Mouse (Mus musculus): ENCODE measurements around the gene Lgr6. TPM values are rescaled to one million over a fixed set of nuclear protein-coding genes. Genes with fewer than 3 reads are reported as not detected.

Gene Lgr6
- polyA plus RNA-seq, 1 experiment = 2.3 TPM

GRCm38 (mm10) chr1:135142452-135142851 lies 37.4 kb upstream of the Lgr6 start:
- Histone ChIP-seq H3K27ac (ENCODE audit: insufficient read depth, low read length) (no peak overlapping the region), H3K4me1 (ENCODE audit: control insufficient read depth, insufficient read depth, low read length) (no peaks in the 10 kb centered on the region), H3K4me3 (ENCODE audit: insufficient read depth, low read length) (no peak overlapping the region)
- TF ChIP-seq CTCF (IDR thresholded peaks at IDR 0.05; ENCODE audit: borderline replicate concordance, insufficient read depth, low read length) (no peak), POLR2A (IDR thresholded peaks at IDR 0.05; ENCODE audit: low read depth, low read length) (no peak)

GRCm38 (mm10) chr1:135139906-135140305 lies 34.8 kb upstream of the Lgr6 start:
- H3K4me3 ChIP-seq (ENCODE audit: insufficient read depth, low read length) = no peak overlapping the region
- no peak overlapping the region for H3K27ac ChIP-seq (ENCODE audit: insufficient read depth, low read length)
- TF ChIP-seq POLR2A (IDR thresholded peaks at IDR 0.05; ENCODE audit: low read depth, low read length) (no peak), CTCF (IDR thresholded peaks at IDR 0.05; ENCODE audit: borderline replicate concordance, insufficient read depth, low read length) (no peak)
- H3K4me1 ChIP-seq (ENCODE audit: control insufficient read depth, insufficient read depth, low read length) = no peaks in the 10 kb centered on the region

- Histone ChIP-seq H3K27ac (ENCODE audit: insufficient read depth, low read length) (no peak overlapping the region), H3K4me3 (ENCODE audit: insufficient read depth, low read length) (no peak overlapping the region), H3K4me1 (ENCODE audit: control insufficient read depth, insufficient read depth, low read length) (no peaks in the 10 kb centered on the region)
- peak; percentile 75; the same call in 1 of the 2 replicates for TF ChIP-seq CTCF (IDR thresholded peaks at IDR 0.05; ENCODE audit: borderline replicate concordance, insufficient read depth, low read length)
- TF ChIP-seq POLR2A (IDR thresholded peaks at IDR 0.05; ENCODE audit: low read depth, low read length) = no peak
Observed at GRCm38 (mm10) chr1:135136500-135136899, 31.4 kb upstream of the Lgr6 start.

GRCm38 (mm10) chr1:135135111-135135787 lies 30.2 kb upstream of the Lgr6 start:
- no peaks in the 10 kb centered on the region for H3K4me1 ChIP-seq (ENCODE audit: control insufficient read depth, insufficient read depth, low read length)
- H3K4me3 ChIP-seq (ENCODE audit: insufficient read depth, low read length) = no peak overlapping the region
- H3K27ac ChIP-seq (ENCODE audit: insufficient read depth, low read length) = no peak overlapping the region
- TF ChIP-seq CTCF (IDR thresholded peaks at IDR 0.05; ENCODE audit: borderline replicate concordance, insufficient read depth, low read length) (no peak), POLR2A (IDR thresholded peaks at IDR 0.05; ENCODE audit: low read depth, low read length) (no peak)

- no peak for TF ChIP-seq POLR2A (IDR thresholded peaks at IDR 0.05; ENCODE audit: low read depth, low read length)
- no peak for TF ChIP-seq CTCF (IDR thresholded peaks at IDR 0.05; ENCODE audit: borderline replicate concordance, insufficient read depth, low read length)
- H3K4me3 ChIP-seq (ENCODE audit: insufficient read depth, low read length) = no peak overlapping the region
- H3K27ac ChIP-seq (ENCODE audit: insufficient read depth, low read length) = no peak overlapping the region
- no peaks in the 10 kb centered on the region for H3K4me1 ChIP-seq (ENCODE audit: control insufficient read depth, insufficient read depth, low read length)
Observed at GRCm38 (mm10) chr1:135133678-135134435, 28.8 kb upstream of the Lgr6 start.

- H3K27ac ChIP-seq (ENCODE audit: insufficient read depth, low read length) = no peak overlapping the region
Observed at GRCm38 (mm10) chr1:135132893-135133369, 27.9 kb upstream of the Lgr6 start.

GRCm38 (mm10) chr1:135132473-135132872 lies 27.4 kb upstream of the Lgr6 start, which contains the start of gene Ptpn7:
Gene Ptpn7 (plus strand): TSS chr1:135132700.
- TF ChIP-seq POLR2A (IDR thresholded peaks at IDR 0.05; ENCODE audit: low read depth, low read length) (no peak), CTCF (IDR thresholded peaks at IDR 0.05; ENCODE audit: borderline replicate concordance, insufficient read depth, low read length) (peak; percentile 82; the same call in 1 of the 2 replicates)
- H3K4me1 ChIP-seq (ENCODE audit: control insufficient read depth, insufficient read depth, low read length) = peaks cover 2% of the 10 kb centered on the region; the same call in 1 of the 2 replicates
- H3K27ac ChIP-seq (ENCODE audit: insufficient read depth, low read length) = no peak within 1 kb of the TSS
- no peak within 1 kb of the TSS for H3K4me3 ChIP-seq (ENCODE audit: insufficient read depth, low read length)

More at GRCm38 (mm10) chr1:135132893-135133369, 27.9 kb upstream of the Lgr6 start:
- Histone ChIP-seq H3K4me1 (ENCODE audit: control insufficient read depth, insufficient read depth, low read length) (0 out of 2 replicates have a peak, but pooled peaks cover under 1% of the 10 kb centered on the region), H3K4me3 (ENCODE audit: insufficient read depth, low read length) (no peak overlapping the region)
- TF ChIP-seq POLR2A (IDR thresholded peaks at IDR 0.05; ENCODE audit: low read depth, low read length) (no peak), CTCF (IDR thresholded peaks at IDR 0.05; ENCODE audit: borderline replicate concordance, insufficient read depth, low read length) (no peak)

- Histone ChIP-seq H3K4me3 (ENCODE audit: insufficient read depth, low read length) (no peak overlapping the region), H3K4me1 (ENCODE audit: control insufficient read depth, insufficient read depth, low read length) (peaks cover 2% of the 10 kb centered on the region; the same call in 1 of the 2 replicates), H3K27ac (ENCODE audit: insufficient read depth, low read length) (no peak overlapping the region)
- TF ChIP-seq POLR2A (IDR thresholded peaks at IDR 0.05; ENCODE audit: low read depth, low read length) (no peak), CTCF (IDR thresholded peaks at IDR 0.05; ENCODE audit: borderline replicate concordance, insufficient read depth, low read length) (no peak)
Observed at GRCm38 (mm10) chr1:135131560-135131959, 26.5 kb upstream of the Lgr6 start.

GRCm38 (mm10) chr1:135131034-135131433 lies 26.0 kb upstream of the Lgr6 start:
- no peak overlapping the region for H3K27ac ChIP-seq (ENCODE audit: insufficient read depth, low read length)
- H3K4me1 ChIP-seq (ENCODE audit: control insufficient read depth, insufficient read depth, low read length) = peaks cover 2% of the 10 kb centered on the region; the same call in 1 of the 2 replicates
- no peak overlapping the region for H3K4me3 ChIP-seq (ENCODE audit: insufficient read depth, low read length)
- TF ChIP-seq CTCF (IDR thresholded peaks at IDR 0.05; ENCODE audit: borderline replicate concordance, insufficient read depth, low read length) = no peak
- TF ChIP-seq POLR2A (IDR thresholded peaks at IDR 0.05; ENCODE audit: low read depth, low read length) = no peak

All from embryonic fibroblast, embryonic 13.5 days (primary cell).